Mouse (Mus musculus) liver, embryonic 16.5 days (tissue): ENCODE measurements around the gene Sgta. TPM values are rescaled to one million over a fixed set of nuclear protein-coding genes. Genes with fewer than 3 reads are reported as not detected.

ENCODE experiments used
- microRNA-seq: library from miRNA; unstranded; fragments of <30 nt; microRNA quantifications from one replicate; pipeline ENCODE4, GENCODE M21; 2016
- polyA plus RNA-seq: library from polyadenylated mRNA; unstranded; fragments of >200 nt; fragmentation: Nextera tagmentation; extraction: Ambion mirVana; gene quantifications from 2 replicates; pipeline ENCODE4 v1.2.1, GENCODE M21; 2015

The Sgta gene
- polyA plus RNA-seq, 1 experiment from 2014 or later: 57.3 TPM

Small RNAs within 50 kb of the gene (microRNA-seq; reads per million reads assigned to microRNA genes)
- gene Mir5615-1: not detected
- not detected for gene Mir5615-2

Other genes with a start within 250 kb of the Sgta start
- 0.54 and 1.2 TPM in 2 replicates for gene Jsrp1, start 246.7 kb downstream of the Sgta start, polyA plus RNA-seq
- gene Oaz1, start 233.5 kb downstream of the Sgta start, polyA plus RNA-seq: 1,363 and 1,382 TPM in 2 replicates
- gene Lingo3, start 216.1 kb downstream of the Sgta start, polyA plus RNA-seq: not detected in 2 replicates
- gene Lsm7, start 205.0 kb downstream of the Sgta start, polyA plus RNA-seq: 92.5 and 108 TPM in 2 replicates
- 60.4 and 65.3 TPM in 2 replicates for gene Sppl2b, start 204.9 kb downstream of the Sgta start, polyA plus RNA-seq
- gene Tmprss9, start 188.3 kb downstream of the Sgta start, polyA plus RNA-seq: 0.04 TPM in 1 of 2 replicates, not detected in the other
- 151 and 160 TPM in 2 replicates for gene Timm13, start 159.2 kb downstream of the Sgta start, polyA plus RNA-seq
- gene Lmnb2, start 141.9 kb downstream of the Sgta start, polyA plus RNA-seq: 10.3 TPM in 2 replicates
- gene Gadd45b, start 130.1 kb downstream of the Sgta start, polyA plus RNA-seq: 4.0 and 5.0 TPM in 2 replicates
- gene Gng7, start 45.2 kb downstream of the Sgta start, polyA plus RNA-seq: 0.36 and 0.44 TPM in 2 replicates
- gene Diras1, start 34.5 kb downstream of the Sgta start, polyA plus RNA-seq: not detected in 2 replicates
- gene Slc39a3, start 22.8 kb downstream of the Sgta start, polyA plus RNA-seq: 5.5 TPM in 2 replicates
- gene Thop1, start 9.9 kb upstream of the Sgta start, polyA plus RNA-seq: 15.5 and 16.6 TPM in 2 replicates
- 39.9 and 45.9 TPM in 2 replicates for gene Creb3l3, start 38.7 kb upstream of the Sgta start, polyA plus RNA-seq
- 93.8 and 100 TPM in 2 replicates for gene Map2k2, start 45.7 kb upstream of the Sgta start, polyA plus RNA-seq
- 30.0 and 35.0 TPM in 2 replicates for gene Zbtb7a, start 75.0 kb upstream of the Sgta start, polyA plus RNA-seq
- gene Pias4, start 107.7 kb upstream of the Sgta start, polyA plus RNA-seq: 21.8 and 22.1 TPM in 2 replicates
- gene Eef2, start 116.5 kb upstream of the Sgta start, polyA plus RNA-seq: 266 and 282 TPM in 2 replicates
- 11.0 and 12.2 TPM in 2 replicates for gene Dapk3, start 122.8 kb upstream of the Sgta start, polyA plus RNA-seq
- gene 4930442H23Rik, start 123.7 kb upstream of the Sgta start, polyA plus RNA-seq: not detected in 2 replicates
- gene Nmrk2, start 141.9 kb upstream of the Sgta start, polyA plus RNA-seq: 0.05 TPM in 1 of 2 replicates, not detected in the other
- gene Atcay, start 170.7 kb upstream of the Sgta start, polyA plus RNA-seq: 0.02 and 0.04 TPM in 2 replicates
- 0.59 and 1.1 TPM in 2 replicates for gene Zfr2, start 173.0 kb upstream of the Sgta start, polyA plus RNA-seq
- gene Matk, start 192.8 kb upstream of the Sgta start, polyA plus RNA-seq: 1.6 and 1.8 TPM in 2 replicates
- gene Mrpl54, start 206.8 kb upstream of the Sgta start, polyA plus RNA-seq: 80.0 and 88.1 TPM in 2 replicates
- 24.2 and 26.3 TPM in 2 replicates for gene Apba3, start 206.8 kb upstream of the Sgta start, polyA plus RNA-seq
- gene Tjp3, start 231.4 kb upstream of the Sgta start, polyA plus RNA-seq: 0.82 and 1.4 TPM in 2 replicates
- gene Pip5k1c, start 232.8 kb upstream of the Sgta start, polyA plus RNA-seq: 13.9 and 14.7 TPM in 2 replicates